Mouse (Mus musculus): ENCODE data around the gene Nccrp1.

- TF ChIP-seq CTCF (IDR thresholded peaks at IDR 0.05): no peak
- no peak for TF ChIP-seq EP300 (IDR thresholded peaks at IDR 0.05)
Measured at GRCm38 (mm10) chr7:28572689-28573088, 25.6 kb upstream of the Nccrp1 start.

Data from lung, postnatal 0 days (tissue).